Mouse (Mus musculus): Measurements from ENCODE around the gene Pard3b. TPM values are rescaled to one million over a fixed set of nuclear protein-coding genes. Genes with fewer than 3 reads are reported as not detected.

The Pard3b gene
- polyA plus RNA-seq, 1 experiment from 2014 or later: 8.8 TPM

DNA sequence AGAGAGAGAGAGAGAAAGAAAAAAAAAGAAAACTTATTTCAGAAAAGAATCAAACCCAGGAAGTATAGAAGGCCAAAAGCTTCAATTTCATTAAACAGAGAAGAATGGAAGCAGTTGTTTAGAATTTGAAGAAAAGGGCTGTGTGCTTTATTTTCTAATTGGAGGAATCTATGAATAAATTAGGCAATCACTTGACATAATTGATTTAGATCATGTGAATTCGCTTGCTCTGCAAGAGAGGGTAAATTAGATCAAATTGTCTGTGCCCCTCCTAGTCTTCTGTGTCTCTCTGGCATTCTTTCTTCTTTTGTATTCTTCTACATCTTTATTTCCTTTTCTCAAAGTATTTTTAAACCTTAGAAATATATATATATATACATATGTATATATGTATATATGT, 616.3 kb downstream of the Pard3b start:
- H3K27ac ChIP-seq (ENCODE audit: low read depth, low read length): no peak overlapping the region
- H3K9ac ChIP-seq (ENCODE audit: low read length): no peak overlapping the region
- WGBS: 67% methylated on average over 1 of the region's 1 CpGs
- no peaks in the 10 kb centered on the region for H3K4me1 ChIP-seq (ENCODE audit: control insufficient read depth, insufficient read depth, low read length)
- no peak for ATAC-seq (ENCODE audit: low FRiP score)
- H3K36me3 ChIP-seq (ENCODE audit: control insufficient read depth, insufficient read depth, low read length): no peaks in the 10 kb centered on the region
- H3K27me3 ChIP-seq (ENCODE audit: control insufficient read depth, insufficient read depth, low read length): no peaks in the 10 kb centered on the region
- H3K9me3 ChIP-seq (ENCODE audit: control insufficient read depth, low read length): no peaks in the 10 kb centered on the region
- no peak for DNase-seq (ENCODE audit: low spot score, missing footprints)
- no peak overlapping the region for H3K4me2 ChIP-seq
- no peak overlapping the region for H3K4me3 ChIP-seq (ENCODE audit: low read depth, low read length)

- H3K9ac ChIP-seq (ENCODE audit: low read length): no peak overlapping the region
- H3K36me3 ChIP-seq (ENCODE audit: control insufficient read depth, insufficient read depth, low read length): no peaks in the 10 kb centered on the region
- 84% methylated on average over 3 of the region's 3 CpGs for WGBS
These were observed 637.8 kb downstream of the Pard3b start for GRCm38 (mm10) chr1:62276466-62276865.

GRCm38 (mm10) chr1:62278586-62278985, 640.0 kb downstream of the Pard3b start:
- WGBS: 83% methylated on average over 1 of the region's 1 CpGs

More at GRCm38 (mm10) chr1:62276466-62276865, 637.8 kb downstream of the Pard3b start:
- ATAC-seq (ENCODE audit: low FRiP score) (no peak), DNase-seq (ENCODE audit: low spot score, missing footprints) (no peak)
- H3K4me2 ChIP-seq: no peak overlapping the region
- H3K4me3 ChIP-seq (ENCODE audit: low read depth, low read length): no peak overlapping the region
- H3K9me3 ChIP-seq (ENCODE audit: control insufficient read depth, low read length): no peaks in the 10 kb centered on the region
- no peaks in the 10 kb centered on the region for H3K4me1 ChIP-seq (ENCODE audit: control insufficient read depth, insufficient read depth, low read length)
- no peak overlapping the region for H3K27ac ChIP-seq (ENCODE audit: low read depth, low read length)
- H3K27me3 ChIP-seq (ENCODE audit: control insufficient read depth, insufficient read depth, low read length): no peaks in the 10 kb centered on the region

GRCm38 (mm10) chr1:62280586-62280985, 642.0 kb downstream of the Pard3b start:
- Histone ChIP-seq H3K9ac (ENCODE audit: low read length) (no peak overlapping the region), H3K36me3 (ENCODE audit: control insufficient read depth, insufficient read depth, low read length) (no peaks in the 10 kb centered on the region), H3K4me1 (ENCODE audit: control insufficient read depth, insufficient read depth, low read length) (no peaks in the 10 kb centered on the region), H3K27ac (ENCODE audit: low read depth, low read length) (no peak overlapping the region), H3K4me3 (ENCODE audit: low read depth, low read length) (no peak overlapping the region), H3K27me3 (ENCODE audit: control insufficient read depth, insufficient read depth, low read length) (no peaks in the 10 kb centered on the region), H3K4me2 (no peak overlapping the region), H3K9me3 (ENCODE audit: control insufficient read depth, low read length) (no peaks in the 10 kb centered on the region)
- ATAC-seq (ENCODE audit: low FRiP score) (no peak), DNase-seq (ENCODE audit: low spot score, missing footprints) (no peak)

More at GRCm38 (mm10) chr1:62278586-62278985, 640.0 kb downstream of the Pard3b start:
- H3K4me3 ChIP-seq (ENCODE audit: low read depth, low read length): no peak overlapping the region
- no peak for ATAC-seq (ENCODE audit: low FRiP score)
- H3K9ac ChIP-seq (ENCODE audit: low read length): no peak overlapping the region
- H3K36me3 ChIP-seq (ENCODE audit: control insufficient read depth, insufficient read depth, low read length): no peaks in the 10 kb centered on the region
- H3K4me2 ChIP-seq: no peak overlapping the region
- no peak for DNase-seq (ENCODE audit: low spot score, missing footprints)
- H3K27ac ChIP-seq (ENCODE audit: low read depth, low read length): no peak overlapping the region
- H3K9me3 ChIP-seq (ENCODE audit: control insufficient read depth, low read length): no peaks in the 10 kb centered on the region
- no peaks in the 10 kb centered on the region for H3K27me3 ChIP-seq (ENCODE audit: control insufficient read depth, insufficient read depth, low read length)
- no peaks in the 10 kb centered on the region for H3K4me1 ChIP-seq (ENCODE audit: control insufficient read depth, insufficient read depth, low read length)

- Histone ChIP-seq H3K9ac (ENCODE audit: low read length) (no peak overlapping the region), H3K9me3 (ENCODE audit: control insufficient read depth, low read length) (no peaks in the 10 kb centered on the region)
- ATAC-seq (ENCODE audit: low FRiP score): no peak
These were observed 644.2 kb downstream of the Pard3b start for GRCm38 (mm10) chr1:62282835-62283234.

GRCm38 (mm10) chr1:62283624-62284023, 645.0 kb downstream of the Pard3b start:
- Histone ChIP-seq H3K27me3 (ENCODE audit: control insufficient read depth, insufficient read depth, low read length) (no peaks in the 10 kb centered on the region), H3K9ac (ENCODE audit: low read length) (no peak overlapping the region), H3K36me3 (ENCODE audit: control insufficient read depth, insufficient read depth, low read length) (no peaks in the 10 kb centered on the region), H3K4me2 (no peak overlapping the region), H3K4me1 (ENCODE audit: control insufficient read depth, insufficient read depth, low read length) (no peaks in the 10 kb centered on the region), H3K27ac (ENCODE audit: low read depth, low read length) (no peak overlapping the region), H3K9me3 (ENCODE audit: control insufficient read depth, low read length) (no peaks in the 10 kb centered on the region), H3K4me3 (ENCODE audit: low read depth, low read length) (no peak overlapping the region)
- 100% methylated on average over 2 of the region's 2 CpGs for WGBS
- DNase-seq (ENCODE audit: low spot score, missing footprints) (no peak), ATAC-seq (ENCODE audit: low FRiP score) (no peak)

More at GRCm38 (mm10) chr1:62282835-62283234, 644.2 kb downstream of the Pard3b start:
- DNase-seq (ENCODE audit: low spot score, missing footprints): no peak
- Histone ChIP-seq H3K4me3 (ENCODE audit: low read depth, low read length) (no peak overlapping the region), H3K4me1 (ENCODE audit: control insufficient read depth, insufficient read depth, low read length) (no peaks in the 10 kb centered on the region), H3K27ac (ENCODE audit: low read depth, low read length) (no peak overlapping the region), H3K36me3 (ENCODE audit: control insufficient read depth, insufficient read depth, low read length) (no peaks in the 10 kb centered on the region), H3K4me2 (no peak overlapping the region), H3K27me3 (ENCODE audit: control insufficient read depth, insufficient read depth, low read length) (no peaks in the 10 kb centered on the region)
- 90% methylated on average over 6 of the region's 6 CpGs for WGBS

- Histone ChIP-seq H3K9me3 (ENCODE audit: control insufficient read depth, low read length) (no peaks in the 10 kb centered on the region), H3K9ac (ENCODE audit: low read length) (no peak overlapping the region), H3K4me3 (ENCODE audit: low read depth, low read length) (no peak overlapping the region), H3K36me3 (ENCODE audit: control insufficient read depth, insufficient read depth, low read length) (no peaks in the 10 kb centered on the region), H3K4me1 (ENCODE audit: control insufficient read depth, insufficient read depth, low read length) (no peaks in the 10 kb centered on the region), H3K27me3 (ENCODE audit: control insufficient read depth, insufficient read depth, low read length) (no peaks in the 10 kb centered on the region), H3K4me2 (no peak overlapping the region), H3K27ac (ENCODE audit: low read depth, low read length) (no peak overlapping the region)
- 88% methylated on average over 6 of the region's 6 CpGs for WGBS
- ATAC-seq (ENCODE audit: low FRiP score) (no peak), DNase-seq (ENCODE audit: low spot score, missing footprints) (no peak)
These were observed 670.8 kb downstream of the Pard3b start for GRCm38 (mm10) chr1:62309376-62309775.

- no peaks in the 10 kb centered on the region; the same call in 1 of the 2 replicates for H3K27me3 ChIP-seq (ENCODE audit: control insufficient read depth, insufficient read depth, low read length)
- no peaks in the 10 kb centered on the region for H3K9me3 ChIP-seq (ENCODE audit: control insufficient read depth, low read length)
- H3K9ac ChIP-seq (ENCODE audit: low read length): no peak overlapping the region
- H3K4me3 ChIP-seq (ENCODE audit: low read depth, low read length): no peak overlapping the region
- no peak overlapping the region for H3K4me2 ChIP-seq
- H3K36me3 ChIP-seq (ENCODE audit: control insufficient read depth, insufficient read depth, low read length): no peaks in the 10 kb centered on the region
- ATAC-seq (ENCODE audit: low FRiP score) (no peak), DNase-seq (ENCODE audit: low spot score, missing footprints) (peak; percentile 87)
- 9% methylated on average over 5 of the region's 5 CpGs for WGBS
- peaks cover 3% of the 10 kb centered on the region for H3K4me1 ChIP-seq (ENCODE audit: control insufficient read depth, insufficient read depth, low read length)
- H3K27ac ChIP-seq (ENCODE audit: low read depth, low read length): no peak overlapping the region
These were observed 686.6 kb downstream of the Pard3b start for GRCm38 (mm10) chr1:62325237-62325636.

GRCm38 (mm10) chr1:62327743-62328142, 689.1 kb downstream of the Pard3b start:
- Histone ChIP-seq H3K9me3 (ENCODE audit: control insufficient read depth, low read length) (no peaks in the 10 kb centered on the region), H3K4me1 (ENCODE audit: control insufficient read depth, insufficient read depth, low read length) (peaks cover 3% of the 10 kb centered on the region), H3K36me3 (ENCODE audit: control insufficient read depth, insufficient read depth, low read length) (no peaks in the 10 kb centered on the region), H3K27me3 (ENCODE audit: control insufficient read depth, insufficient read depth, low read length) (no peaks in the 10 kb centered on the region; the same call in 1 of the 2 replicates), H3K9ac (ENCODE audit: low read length) (no peak overlapping the region), H3K4me2 (no peak overlapping the region), H3K4me3 (ENCODE audit: low read depth, low read length) (no peak overlapping the region), H3K27ac (ENCODE audit: low read depth, low read length) (no peak overlapping the region)
- DNase-seq (ENCODE audit: low spot score, missing footprints) (no peak), ATAC-seq (ENCODE audit: low FRiP score) (no peak)
- 86% methylated on average over 5 of the region's 5 CpGs for WGBS

Data from midbrain, embryonic 11.5 days (tissue).